Mouse (Mus musculus) G1E (cell line): ENCODE results near the gene Ch25h. TPM values are rescaled to one million over a fixed set of nuclear protein-coding genes. Genes with fewer than 3 reads are reported as not detected.

ENCODE experiments used
- ATAC-seq: 2 replicates; pipeline ENCODE4 v1.8.0; 2016; ENCODE audit warnings: mild to moderate bottlenecking; ENCODE audit not compliant: insufficient number of reproducible peaks, poor library complexity, low FRiP score, severe bottlenecking; ENCODE audit errors: extremely low read depth
- DNase-seq: peaks from one replicate; pipeline ENCODE4 v3.0.0; 2012; ENCODE audit warnings: low spot score
- H3K27me3 ChIP-seq: 2 replicates; pipeline ENCODE4 v1.6.1; 2012; ENCODE audit warnings: mild to moderate bottlenecking, low read length, inconsistent platforms; ENCODE audit not compliant: insufficient read depth
- H3K36me3 ChIP-seq: replicated peaks from 2 replicates; pipeline ENCODE3; 2012; ENCODE audit warnings: mild to moderate bottlenecking, inconsistent platforms
- H3K4me1 ChIP-seq: 2 replicates; pipeline ENCODE4 v1.6.1; 2012; ENCODE audit warnings: low read depth, low read length, inconsistent platforms, mixed read lengths; ENCODE audit not compliant: insufficient read depth
- H3K4me3 ChIP-seq: 2 replicates; pipeline ENCODE4 v1.5.1; 2012; ENCODE audit warnings: low read depth, mild to moderate bottlenecking, inconsistent platforms, low read length, moderate library complexity, mixed read lengths
- H3K9me3 ChIP-seq: replicated peaks from 2 replicates; pipeline ENCODE4 v1.6.1; 2012; ENCODE audit warnings: inconsistent platforms
- CTCF ChIP-seq: IDR thresholded peaks from 2 replicates; pipeline ENCODE4 v1.5.1; 2012; ENCODE audit warnings: low read depth, low read length, inconsistent platforms, mixed read lengths
- GATA1 ChIP-seq: IDR thresholded peaks from 2 replicates; pipeline ENCODE4 v1.6.1; 2012; ENCODE audit warnings: borderline replicate concordance, low read length, inconsistent platforms, mixed read lengths
- GATA2 ChIP-seq: IDR thresholded peaks from 2 replicates; pipeline ENCODE4 v1.6.1; 2012; ENCODE audit warnings: low read depth, low read length, inconsistent platforms, borderline replicate concordance
- POLR2AphosphoS5 ChIP-seq: IDR thresholded peaks from 2 replicates; pipeline ENCODE4 v1.6.1; 2012; ENCODE audit warnings: low read depth, low read length, inconsistent platforms; ENCODE audit not compliant: insufficient replicate concordance
- TAL1 ChIP-seq: conservative IDR thresholded peaks from 2 replicates; pipeline ENCODE4 v1.6.1; 2012; ENCODE audit warnings: low read depth, low read length, inconsistent platforms, mixed read lengths
- polyA plus RNA-seq: library from polyadenylated mRNA; stranded (reverse); fragments of >175 nt; gene quantifications from 2 replicates; pipeline ENCODE4 v1.2.3, GENCODE M21; 2012
- total RNA-seq, 2 experiments: library from RNA; stranded (forward) in 1 of 2; stranded (reverse) in 1 of 2; fragments of 200-1000 nt in 1 of 2; fragments of >200 nt in 1 of 2; fragmentation: Nextera tagmentation in 1 of 2; gene quantifications; 2 replicates each; pipeline ENCODE4 v1.2.3; 2014 to 2017

The Ch25h gene
- total and polyA plus RNA-seq, 3 experiments, result 0.11 TPM; not detected in 2

GRCm38 (mm10) chr19:34431314-34431713, 43.6 kb downstream of the Ch25h start:
- no peaks in the 10 kb centered on the region for H3K27me3 ChIP-seq
- DNase-seq, result no peak
- H3K9me3 ChIP-seq, result no peaks in the 10 kb centered on the region
- no peak overlapping the region for H3K4me3 ChIP-seq
- no peaks in the 10 kb centered on the region for H3K4me1 ChIP-seq
- ATAC-seq, result no peak
- H3K36me3 ChIP-seq, result no peaks in the 10 kb centered on the region
- TF ChIP-seq GATA1 (no peak), CTCF (no peak), POLR2AphosphoS5 (no peak), TAL1 (no peak), GATA2 (no peak)

GRCm38 (mm10) chr19:34423783-34424335, 51.1 kb downstream of the Ch25h start:
- TF ChIP-seq GATA2, result no peak
- no peak for TF ChIP-seq POLR2AphosphoS5
- TF ChIP-seq CTCF, result no peak
- no peak for TF ChIP-seq TAL1
- no peak for TF ChIP-seq GATA1
- Histone ChIP-seq H3K4me1 (no peaks in the 10 kb centered on the region), H3K27me3 (no peaks in the 10 kb centered on the region), H3K9me3 (no peaks in the 10 kb centered on the region), H3K36me3 (no peaks in the 10 kb centered on the region), H3K4me3 (no peak overlapping the region)
- DNase-seq (no peak), ATAC-seq (no peak)

Other genes with a start within 250 kb of the Ch25h start
- not detected in 2 replicates for gene Acta2, start 219.6 kb downstream of the Ch25h start, total RNA-seq (2014; fragmentation: Nextera tagmentation)
- gene Acta2, start 219.6 kb downstream of the Ch25h start, total RNA-seq (2017), result not detected in 2 replicates
- gene Acta2, start 219.6 kb downstream of the Ch25h start, polyA plus RNA-seq, result not detected in 2 replicates
- not detected in 2 replicates for gene Fas, start 184.5 kb downstream of the Ch25h start, total RNA-seq (2014; fragmentation: Nextera tagmentation)
- not detected in 2 replicates for gene Fas, start 184.5 kb downstream of the Ch25h start, total RNA-seq (2017)
- not detected in 2 replicates for gene Fas, start 184.5 kb downstream of the Ch25h start, polyA plus RNA-seq
- not detected in 2 replicates for gene Lipa, start 52.3 kb upstream of the Ch25h start, total RNA-seq (2014; fragmentation: Nextera tagmentation)
- 0.12 and 0.22 TPM in 2 replicates for gene Lipa, start 52.3 kb upstream of the Ch25h start, total RNA-seq (2017)
- gene Lipa, start 52.3 kb upstream of the Ch25h start, polyA plus RNA-seq, result not detected in 2 replicates
- gene Ifit2, start 75.5 kb upstream of the Ch25h start, total RNA-seq (2014; fragmentation: Nextera tagmentation), result 0.23 TPM in 1 of 2 replicates, not detected in the other
- 0.33 and 0.35 TPM in 2 replicates for gene Ifit2, start 75.5 kb upstream of the Ch25h start, total RNA-seq (2017)
- not detected in 2 replicates for gene Ifit2, start 75.5 kb upstream of the Ch25h start, polyA plus RNA-seq
- gene Ifit3, start 108.4 kb upstream of the Ch25h start, total RNA-seq (2014; fragmentation: Nextera tagmentation), result not detected in 2 replicates
- gene Ifit3, start 108.4 kb upstream of the Ch25h start, total RNA-seq (2017), result 0.60 TPM in 1 of 2 replicates, not detected in the other
- gene Ifit3, start 108.4 kb upstream of the Ch25h start, polyA plus RNA-seq, result not detected in 2 replicates
- not detected in 2 replicates for gene Ifit1bl1, start 126.8 kb upstream of the Ch25h start, total RNA-seq (2014; fragmentation: Nextera tagmentation)
- 0.44 TPM in 1 of 2 replicates, not detected in the other for gene Ifit1bl1, start 126.8 kb upstream of the Ch25h start, total RNA-seq (2017)
- gene Ifit1bl1, start 126.8 kb upstream of the Ch25h start, polyA plus RNA-seq, result not detected in 2 replicates
- gene Ifit3b, start 132.8 kb upstream of the Ch25h start, total RNA-seq (2014; fragmentation: Nextera tagmentation), result not detected in 2 replicates
- gene Ifit3b, start 132.8 kb upstream of the Ch25h start, total RNA-seq (2017), result 0.06 TPM in 1 of 2 replicates, not detected in the other
- gene Ifit3b, start 132.8 kb upstream of the Ch25h start, polyA plus RNA-seq, result not detected in 2 replicates
- gene Ifit1bl2, start 165.6 kb upstream of the Ch25h start, total RNA-seq (2014; fragmentation: Nextera tagmentation), result not detected in 2 replicates
- gene Ifit1bl2, start 165.6 kb upstream of the Ch25h start, total RNA-seq (2017), result 0.12 and 0.16 TPM in 2 replicates
- not detected in 2 replicates for gene Ifit1bl2, start 165.6 kb upstream of the Ch25h start, polyA plus RNA-seq
- not detected in 2 replicates for gene Ifit1, start 165.7 kb upstream of the Ch25h start, total RNA-seq (2014; fragmentation: Nextera tagmentation)
- 0.05 and 0.12 TPM in 2 replicates for gene Ifit1, start 165.7 kb upstream of the Ch25h start, total RNA-seq (2017)
- gene Ifit1, start 165.7 kb upstream of the Ch25h start, polyA plus RNA-seq, result not detected in 2 replicates